Mouse (Mus musculus): Measurements from ENCODE around the gene Optc. TPM values are rescaled to one million over a fixed set of nuclear protein-coding genes. Genes with fewer than 3 reads are reported as not detected.

Gene Optc
- polyA plus RNA-seq, 1 experiment from 2014 or later = 1.9 TPM

GRCm38 (mm10) chr1:133859821-133860711 is 47.7 kb downstream of the Optc start:
- no peak overlapping the region for H3K9ac ChIP-seq (ENCODE audit: low read length)
- H3K36me3 ChIP-seq (ENCODE audit: control insufficient read depth, insufficient read depth, low read length) = no peaks in the 10 kb centered on the region
- H3K27ac ChIP-seq (ENCODE audit: low read depth, low read length) = peak overlapping the region; percentile 59; the same call in 1 of the 2 replicates
- peaks cover 23% of the 10 kb centered on the region for H3K4me1 ChIP-seq (ENCODE audit: control insufficient read depth, insufficient read depth, low read length)
- DNase-seq (ENCODE audit: low spot score, missing footprints) (peak; percentile 91), ATAC-seq (ENCODE audit: low FRiP score) (no peak)
- no peak overlapping the region for H3K4me2 ChIP-seq
- WGBS = 77% methylated on average over 20 of the region's 20 CpGs
- no peaks in the 10 kb centered on the region for H3K9me3 ChIP-seq (ENCODE audit: control insufficient read depth, low read length)
- no peak overlapping the region for H3K4me3 ChIP-seq (ENCODE audit: low read depth, low read length)
- no peaks in the 10 kb centered on the region for H3K27me3 ChIP-seq (ENCODE audit: control insufficient read depth, insufficient read depth, low read length)

- WGBS = 48% methylated on average over 6 of the region's 6 CpGs
- H3K36me3 ChIP-seq (ENCODE audit: control insufficient read depth, insufficient read depth, low read length) = no peaks in the 10 kb centered on the region
- peak overlapping the region; percentile 59 for H3K27ac ChIP-seq (ENCODE audit: low read depth, low read length)
- peaks cover 26% of the 10 kb centered on the region for H3K4me1 ChIP-seq (ENCODE audit: control insufficient read depth, insufficient read depth, low read length)
- no peaks in the 10 kb centered on the region for H3K27me3 ChIP-seq (ENCODE audit: control insufficient read depth, insufficient read depth, low read length)
- no peak overlapping the region for H3K4me3 ChIP-seq (ENCODE audit: low read depth, low read length)
- no peaks in the 10 kb centered on the region for H3K9me3 ChIP-seq (ENCODE audit: control insufficient read depth, low read length)
- no peak overlapping the region for H3K4me2 ChIP-seq
- DNase-seq (ENCODE audit: low spot score, missing footprints) (no peak), ATAC-seq (ENCODE audit: low FRiP score) (peak; percentile 56; the same call in 1 of the 2 replicates)
- no peak overlapping the region for H3K9ac ChIP-seq (ENCODE audit: low read length)
Observed at GRCm38 (mm10) chr1:133859257-133859656, 48.5 kb downstream of the Optc start.

GRCm38 (mm10) chr1:133857781-133858180 is 50.0 kb downstream of the Optc start:
- peaks cover 24% of the 10 kb centered on the region for H3K4me1 ChIP-seq (ENCODE audit: control insufficient read depth, insufficient read depth, low read length)

GRCm38 (mm10) chr1:133857171-133857570 is 50.6 kb downstream of the Optc start:
- WGBS = 93% methylated on average over 5 of the region's 5 CpGs

More at GRCm38 (mm10) chr1:133857781-133858180, 50.0 kb downstream of the Optc start:
- no peak overlapping the region for H3K4me3 ChIP-seq (ENCODE audit: low read depth, low read length)
- no peak overlapping the region for H3K9ac ChIP-seq (ENCODE audit: low read length)
- no peaks in the 10 kb centered on the region for H3K27me3 ChIP-seq (ENCODE audit: control insufficient read depth, insufficient read depth, low read length)
- H3K36me3 ChIP-seq (ENCODE audit: control insufficient read depth, insufficient read depth, low read length) = no peaks in the 10 kb centered on the region
- DNase-seq (ENCODE audit: low spot score, missing footprints) (no peak), ATAC-seq (ENCODE audit: low FRiP score) (no peak)
- no peak overlapping the region for H3K4me2 ChIP-seq
- no peaks in the 10 kb centered on the region for H3K9me3 ChIP-seq (ENCODE audit: control insufficient read depth, low read length)
- WGBS = 82% methylated on average over 5 of the region's 5 CpGs
- H3K27ac ChIP-seq (ENCODE audit: low read depth, low read length) = no peak overlapping the region

GRCm38 (mm10) chr1:133856655-133857054 is 51.1 kb downstream of the Optc start:
- Histone ChIP-seq H3K36me3 (ENCODE audit: control insufficient read depth, insufficient read depth, low read length) (no peaks in the 10 kb centered on the region), H3K9ac (ENCODE audit: low read length) (no peak overlapping the region), H3K4me1 (ENCODE audit: control insufficient read depth, insufficient read depth, low read length) (peaks cover 24% of the 10 kb centered on the region), H3K27ac (ENCODE audit: low read depth, low read length) (no peak overlapping the region), H3K4me3 (ENCODE audit: low read depth, low read length) (no peak overlapping the region), H3K4me2 (no peak overlapping the region), H3K27me3 (ENCODE audit: control insufficient read depth, insufficient read depth, low read length) (no peaks in the 10 kb centered on the region), H3K9me3 (ENCODE audit: control insufficient read depth, low read length) (no peaks in the 10 kb centered on the region)
- WGBS = 58% methylated on average over 3 of the region's 3 CpGs
- ATAC-seq (ENCODE audit: low FRiP score) (no peak), DNase-seq (ENCODE audit: low spot score, missing footprints) (no peak)

More at GRCm38 (mm10) chr1:133857171-133857570, 50.6 kb downstream of the Optc start:
- no peak overlapping the region for H3K4me3 ChIP-seq (ENCODE audit: low read depth, low read length)
- no peak for DNase-seq (ENCODE audit: low spot score, missing footprints)
- ATAC-seq (ENCODE audit: low FRiP score) = no peak
- H3K9ac ChIP-seq (ENCODE audit: low read length) = no peak overlapping the region
- H3K27me3 ChIP-seq (ENCODE audit: control insufficient read depth, insufficient read depth, low read length) = no peaks in the 10 kb centered on the region
- H3K27ac ChIP-seq (ENCODE audit: low read depth, low read length) = no peak overlapping the region
- no peak overlapping the region for H3K4me2 ChIP-seq
- no peaks in the 10 kb centered on the region for H3K9me3 ChIP-seq (ENCODE audit: control insufficient read depth, low read length)
- no peaks in the 10 kb centered on the region for H3K36me3 ChIP-seq (ENCODE audit: control insufficient read depth, insufficient read depth, low read length)
- H3K4me1 ChIP-seq (ENCODE audit: control insufficient read depth, insufficient read depth, low read length) = peaks cover 24% of the 10 kb centered on the region

- H3K4me1 ChIP-seq (ENCODE audit: control insufficient read depth, insufficient read depth, low read length) = peaks cover 24% of the 10 kb centered on the region
- H3K4me2 ChIP-seq = no peak overlapping the region
- ATAC-seq (ENCODE audit: low FRiP score) (peak; percentile 29; the same call in 1 of the 2 replicates), DNase-seq (ENCODE audit: low spot score, missing footprints) (no peak)
- H3K36me3 ChIP-seq (ENCODE audit: control insufficient read depth, insufficient read depth, low read length) = no peaks in the 10 kb centered on the region
- no peak overlapping the region for H3K4me3 ChIP-seq (ENCODE audit: low read depth, low read length)
- H3K27ac ChIP-seq (ENCODE audit: low read depth, low read length) = no peak overlapping the region
- 10% methylated on average over 11 of the region's 11 CpGs for WGBS
- H3K9ac ChIP-seq (ENCODE audit: low read length) = 0 out of 2 replicates have a peak overlapping the region, but pooled peaks have one; percentile 14
- no peaks in the 10 kb centered on the region for H3K9me3 ChIP-seq (ENCODE audit: control insufficient read depth, low read length)
- no peaks in the 10 kb centered on the region for H3K27me3 ChIP-seq (ENCODE audit: control insufficient read depth, insufficient read depth, low read length)
Observed at GRCm38 (mm10) chr1:133856133-133856541, 51.7 kb downstream of the Optc start.

GRCm38 (mm10) chr1:133855274-133856017 is 52.4 kb downstream of the Optc start:
- ATAC-seq (ENCODE audit: low FRiP score) (no peak), DNase-seq (ENCODE audit: low spot score, missing footprints) (peak; percentile 90)
- Histone ChIP-seq H3K9ac (ENCODE audit: low read length) (peak overlapping the region; percentile 27; the same call in 1 of the 2 replicates), H3K27ac (ENCODE audit: low read depth, low read length) (no peak overlapping the region), H3K9me3 (ENCODE audit: control insufficient read depth, low read length) (no peaks in the 10 kb centered on the region), H3K36me3 (ENCODE audit: control insufficient read depth, insufficient read depth, low read length) (no peaks in the 10 kb centered on the region), H3K4me3 (ENCODE audit: low read depth, low read length) (peak overlapping the region; percentile 27), H3K4me1 (ENCODE audit: control insufficient read depth, insufficient read depth, low read length) (peaks cover 24% of the 10 kb centered on the region), H3K27me3 (ENCODE audit: control insufficient read depth, insufficient read depth, low read length) (no peaks in the 10 kb centered on the region), H3K4me2 (peak overlapping the region; percentile 49)
- 4% methylated on average over 15 of the region's 15 CpGs for WGBS

- peak; percentile 92 for DNase-seq (ENCODE audit: low spot score, missing footprints)
- no peaks in the 10 kb centered on the region for H3K36me3 ChIP-seq (ENCODE audit: control insufficient read depth, insufficient read depth, low read length)
- H3K27ac ChIP-seq (ENCODE audit: low read depth, low read length) = no peak overlapping the region
- 3% methylated on average over 17 of the region's 17 CpGs for WGBS
- H3K4me3 ChIP-seq (ENCODE audit: low read depth, low read length) = peak overlapping the region; percentile 27
- ATAC-seq (ENCODE audit: low FRiP score) = 0 out of 2 replicates have a peak, but pooled peaks have one; percentile 31
- no peaks in the 10 kb centered on the region for H3K9me3 ChIP-seq (ENCODE audit: control insufficient read depth, low read length)
- H3K9ac ChIP-seq (ENCODE audit: low read length) = peak overlapping the region; percentile 27; the same call in 1 of the 2 replicates
- no peaks in the 10 kb centered on the region for H3K27me3 ChIP-seq (ENCODE audit: control insufficient read depth, insufficient read depth, low read length)
- peak overlapping the region; percentile 49 for H3K4me2 ChIP-seq
- H3K4me1 ChIP-seq (ENCODE audit: control insufficient read depth, insufficient read depth, low read length) = peaks cover 24% of the 10 kb centered on the region
Observed at GRCm38 (mm10) chr1:133854421-133855273, 53.2 kb downstream of the Optc start.

All from midbrain, embryonic 11.5 days (tissue).